Mouse (Mus musculus) heart, postnatal 0 days (tissue): ENCODE measurements around the gene Fgfr2. TPM values are rescaled to one million over a fixed set of nuclear protein-coding genes. Genes with fewer than 3 reads are reported as not detected.
A peak's percentile ranks its signal among the peaks of the same experiment; 100 is the strongest.

Source experiments
- ATAC-seq: fragments of 200-750 bp; cut with Nextera tagmentation; 2 replicates; pipeline ENCODE4 v1.8.0; 2017; ENCODE audit warnings: low read depth, moderate number of reproducible peaks, moderate library complexity; ENCODE audit not compliant: insufficient read depth
- DNase-seq: peaks from one replicate; pipeline ENCODE4 v3.0.0-alpha.2; 2016; ENCODE audit warnings: low spot score
- H3K27ac ChIP-seq: fragments of 300-500 bp; sonication (generic); 2 replicates; pipeline ENCODE4 v1.5.1; 2014; ENCODE audit warnings: low read depth, mild to moderate bottlenecking
- H3K27me3 ChIP-seq: fragments of 300-500 bp; sonication (generic); 2 replicates; pipeline ENCODE4 v1.6.1; 2014; ENCODE audit warnings: low read length, mixed read lengths; ENCODE audit not compliant: control insufficient read depth, insufficient read depth
- H3K36me3 ChIP-seq: fragments of 300-500 bp; sonication (generic); replicated peaks from 2 replicates; pipeline ENCODE4 v1.6.1; 2014; ENCODE audit warnings: low read length, mixed read lengths; ENCODE audit not compliant: control insufficient read depth, insufficient read depth
- H3K4me1 ChIP-seq: fragments of 300-500 bp; sonication (generic); 2 replicates; pipeline ENCODE4 v1.6.1; 2014; ENCODE audit warnings: antibody characterized with exemption; ENCODE audit not compliant: control insufficient read depth, insufficient read depth
- H3K4me2 ChIP-seq: fragments of 300-500 bp; sonication (generic); 2 replicates; pipeline ENCODE4 v1.6.1; 2014; ENCODE audit warnings: low read depth, mild to moderate bottlenecking, low read length, moderate library complexity
- H3K4me3 ChIP-seq: fragments of 300-500 bp; sonication (generic); 2 replicates; pipeline ENCODE4 v1.5.1; 2014; ENCODE audit warnings: low read depth, low read length
- H3K9ac ChIP-seq: fragments of 300-500 bp; sonication (generic); replicated peaks from 2 replicates; pipeline ENCODE4 v1.6.1; 2014; ENCODE audit warnings: low read depth, low read length, mixed read lengths
- H3K9me3 ChIP-seq: fragments of 300-500 bp; sonication (generic); replicated peaks from 2 replicates; pipeline ENCODE4 v1.6.1; 2016; ENCODE audit warnings: low read length; ENCODE audit not compliant: control insufficient read depth
- CTCF ChIP-seq: IDR thresholded peaks from 2 replicates; pipeline ENCODE4 v1.5.1; 2016; ENCODE audit warnings: antibody characterized with exemption, control low read depth, low read depth
- EP300 ChIP-seq: IDR thresholded peaks from 2 replicates; pipeline ENCODE4 v1.6.1; 2016; ENCODE audit warnings: antibody characterized with exemption, low read depth
- WGBS: fragments of 180-500 bp; shearing (Covaris S2); extraction: QIAGEN DNeasy Blood & Tissue Kit; methylation state at CpG from one replicate; pipeline ENCODE4 v1.1.7; 2014; 5-methylcytosine and 5-hydroxymethylcytosine counted together
- polyA plus RNA-seq: library from polyadenylated mRNA; unstranded; fragments of >200 nt; fragmentation: Nextera tagmentation; extraction: Ambion mirVana; gene quantifications from 2 replicates; pipeline ENCODE4 v1.2.1, GENCODE M21; 2015
- total RNA-seq: library from RNA; depleted of rRNA; stranded (reverse); fragments of >200 nt; gene quantifications from 2 replicates; pipeline ENCODE4 v1.2.3, GENCODE M21; 2014; ENCODE audit warnings: low replicate concordance

Gene Fgfr2
- total and polyA plus RNA-seq, 2 experiments from 2014 or later: 3.8 to 11.5 TPM

DNA sequence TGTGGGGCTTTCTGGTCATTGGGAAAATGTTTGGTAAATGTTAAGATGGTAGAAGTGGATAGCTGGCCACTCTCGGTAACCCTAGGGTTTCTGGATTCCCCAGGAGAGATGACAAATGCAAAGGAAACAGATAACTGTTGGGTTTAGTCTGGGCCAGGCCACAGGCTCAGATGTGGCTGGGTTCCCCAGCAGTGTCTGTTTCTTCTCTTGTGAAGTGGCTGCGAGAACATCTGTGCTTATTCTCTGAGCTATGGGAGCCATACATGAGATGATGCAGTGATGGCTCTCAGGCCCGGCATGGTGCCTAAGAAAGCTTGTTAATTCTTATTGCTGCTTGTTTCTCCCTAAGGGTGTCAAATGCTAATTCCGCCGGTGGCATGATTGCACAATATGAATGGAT lies 2119.1 kb downstream of the Fgfr2 start:
- H3K9ac ChIP-seq: no peak overlapping the region
- ATAC-seq: no peak

DNA sequence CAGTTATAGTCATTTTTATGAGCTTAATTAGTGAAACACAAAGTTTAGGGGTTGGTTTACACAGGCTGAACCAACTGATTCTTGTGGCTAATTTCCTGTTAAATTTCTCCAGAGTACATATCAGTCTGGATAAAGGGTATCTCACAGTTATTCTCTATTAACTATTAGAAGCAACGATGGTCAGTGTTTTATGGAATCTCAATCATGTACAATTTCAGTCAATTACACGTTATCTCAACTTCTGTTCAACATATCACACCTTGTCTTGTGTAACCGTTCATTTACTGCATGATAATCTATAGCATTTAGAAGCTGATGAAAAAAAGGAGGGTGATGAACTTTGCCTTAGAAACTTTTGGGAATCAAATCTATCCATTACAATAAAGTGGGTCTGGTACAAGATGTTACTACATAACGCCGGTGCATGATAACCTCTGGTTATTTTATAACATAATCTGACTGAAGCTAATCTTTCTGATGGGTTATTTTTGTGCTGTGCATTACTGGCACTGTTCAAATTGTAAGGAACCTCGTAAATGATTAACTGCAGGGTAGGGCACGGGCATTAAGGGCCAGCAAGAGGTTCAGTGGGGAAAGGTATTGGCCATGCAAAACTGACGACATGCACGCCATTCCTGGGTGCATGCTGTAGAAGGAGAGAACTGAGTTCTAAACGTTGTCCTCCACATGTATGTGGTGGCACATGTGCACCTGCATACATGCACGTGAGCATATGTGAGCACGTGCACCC lies 2121.0 kb downstream of the Fgfr2 start:
- Histone ChIP-seq H3K27ac (no peak overlapping the region), H3K4me3 (no peak overlapping the region), H3K4me2 (no peak overlapping the region), H3K4me1 (no peaks in the 10 kb centered on the region), H3K36me3 (no peaks in the 10 kb centered on the region), H3K27me3 (no peaks in the 10 kb centered on the region), H3K9ac (no peak overlapping the region), H3K9me3 (peaks cover 5% of the 10 kb centered on the region; the same call in 1 of the 2 replicates)
- no peak for DNase-seq
- no peak for ATAC-seq
- TF ChIP-seq EP300 (no peak), CTCF (no peak)
- WGBS: 75% methylated on average over 12 of the region's 12 CpGs

More for the DNA sequence above, 2119.1 kb downstream of the Fgfr2 start:
- H3K4me3 ChIP-seq: no peak overlapping the region
- peaks cover 5% of the 10 kb centered on the region; the same call in 1 of the 2 replicates for H3K9me3 ChIP-seq
- no peak for TF ChIP-seq EP300
- no peak for TF ChIP-seq CTCF
- no peaks in the 10 kb centered on the region for H3K27me3 ChIP-seq
- H3K27ac ChIP-seq: no peak overlapping the region
- no peak overlapping the region for H3K4me2 ChIP-seq
- no peaks in the 10 kb centered on the region for H3K36me3 ChIP-seq
- no peak for DNase-seq
- WGBS: 79% methylated on average over 5 of the region's 5 CpGs
- no peaks in the 10 kb centered on the region for H3K4me1 ChIP-seq

DNA sequence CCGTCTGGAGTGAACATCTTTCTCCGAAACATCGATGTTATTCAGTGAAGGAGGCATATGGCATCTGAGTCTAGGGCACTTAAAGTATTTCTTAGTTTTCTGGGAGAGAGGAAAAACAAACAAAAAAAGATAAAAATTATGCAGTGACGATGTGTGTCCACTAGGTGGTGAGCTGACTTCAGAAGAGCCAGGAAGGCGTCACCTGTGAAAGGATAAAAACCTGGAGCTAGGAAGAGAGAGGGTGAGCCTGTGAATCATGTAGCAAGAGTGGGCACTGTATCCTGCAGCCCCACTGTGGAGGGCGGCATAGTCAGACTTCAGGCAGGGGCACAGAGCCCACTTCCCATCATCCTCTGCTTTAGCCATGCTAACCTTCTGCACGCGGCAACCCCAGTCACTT lies 2129.2 kb downstream of the Fgfr2 start:
- Histone ChIP-seq H3K36me3 (no peaks in the 10 kb centered on the region), H3K9ac (no peak overlapping the region), H3K27ac (no peak overlapping the region), H3K4me2 (no peak overlapping the region), H3K27me3 (no peaks in the 10 kb centered on the region), H3K9me3 (no peaks in the 10 kb centered on the region), H3K4me3 (no peak overlapping the region), H3K4me1 (0 out of 2 replicates have a peak, but pooled peaks cover 6% of the 10 kb centered on the region)
- TF ChIP-seq EP300 (no peak), CTCF (peak; percentile 69)
- WGBS: 48% methylated on average over 8 of the region's 8 CpGs
- ATAC-seq (no peak), DNase-seq (peak; percentile 14)

DNA sequence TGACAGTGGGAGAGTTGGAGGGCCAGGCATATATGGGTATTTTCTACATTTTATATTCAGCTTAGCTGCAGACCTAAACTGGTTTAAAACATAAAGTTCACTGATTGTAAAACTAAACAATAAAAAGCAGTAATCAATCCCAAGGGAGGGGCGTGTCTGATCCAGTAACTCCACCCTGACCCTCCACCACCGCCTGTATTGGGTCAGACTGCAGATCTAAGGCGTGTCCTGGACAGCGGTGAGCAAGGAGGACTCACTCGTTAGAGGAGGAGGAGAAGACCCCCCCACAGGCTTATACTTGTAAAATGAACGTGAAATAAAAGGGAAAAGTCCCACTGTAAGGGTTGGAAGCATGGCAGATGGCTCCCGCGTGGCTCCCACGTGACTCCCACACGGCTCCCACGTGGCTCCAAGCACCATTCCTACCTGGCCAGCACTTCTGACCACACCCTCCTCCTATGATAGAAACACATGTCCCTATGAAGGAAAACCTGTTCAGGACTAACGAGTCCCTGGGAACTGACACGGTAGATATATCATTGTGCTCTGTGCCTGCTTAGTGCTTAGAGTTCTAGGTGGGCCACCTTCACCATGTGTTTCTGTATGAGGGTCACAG lies 2131.9 kb downstream of the Fgfr2 start:
- ATAC-seq (no peak), DNase-seq (no peak)
- Histone ChIP-seq H3K4me2 (no peak overlapping the region), H3K27me3 (no peaks in the 10 kb centered on the region), H3K4me3 (no peak overlapping the region), H3K36me3 (0 out of 2 replicates have a peak, but pooled peaks cover 8% of the 10 kb centered on the region), H3K9me3 (no peaks in the 10 kb centered on the region), H3K27ac (no peak overlapping the region), H3K4me1 (peaks cover 17% of the 10 kb centered on the region; the same call in 1 of the 2 replicates), H3K9ac (no peak overlapping the region)
- WGBS: 78% methylated on average over 13 of the region's 13 CpGs
- TF ChIP-seq CTCF: no peak
- TF ChIP-seq EP300: no peak

DNA sequence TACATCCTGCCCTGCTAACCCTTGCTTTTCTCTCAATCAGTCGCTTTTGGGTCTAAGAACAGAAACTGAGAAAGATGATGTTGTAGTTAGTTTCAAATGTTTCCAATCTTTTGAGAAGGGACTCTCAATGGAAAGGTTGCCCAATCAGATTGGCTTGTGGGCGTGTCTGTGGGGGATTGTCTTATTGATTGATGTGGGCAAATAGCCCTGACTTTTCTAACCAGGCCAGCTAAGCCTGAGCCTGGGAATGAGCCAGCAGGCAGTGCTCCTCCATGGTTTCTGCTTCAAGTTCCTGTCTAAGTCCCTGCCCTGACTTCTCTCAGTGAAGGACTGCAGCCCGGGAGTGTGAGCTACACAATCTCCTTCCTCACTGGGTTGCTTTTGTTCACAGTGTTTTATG lies 2133.8 kb downstream of the Fgfr2 start:
- DNase-seq: no peak
- no peak overlapping the region for H3K4me3 ChIP-seq
- WGBS: 84% methylated on average over 3 of the region's 3 CpGs
- no peaks in the 10 kb centered on the region for H3K27me3 ChIP-seq
- H3K9me3 ChIP-seq: no peaks in the 10 kb centered on the region
- H3K36me3 ChIP-seq: peaks cover 22% of the 10 kb centered on the region
- no peak overlapping the region for H3K9ac ChIP-seq
- TF ChIP-seq EP300 (no peak), CTCF (no peak)
- H3K4me2 ChIP-seq: no peak overlapping the region
- H3K4me1 ChIP-seq: peaks cover 17% of the 10 kb centered on the region; the same call in 1 of the 2 replicates
- no peak overlapping the region for H3K27ac ChIP-seq
- no peak for ATAC-seq
